Mouse (Mus musculus) adrenal gland, postnatal 14 days (tissue): ENCODE results near the gene Maneal. TPM values are rescaled to one million over a fixed set of nuclear protein-coding genes. Genes with fewer than 3 reads are reported as not detected.
A peak's percentile ranks its signal among the peaks of the same experiment; 100 is the strongest.

Experiments used
- DNase-seq: peaks from one replicate; pipeline ENCODE4 v3.0.0; 2021; ENCODE audit warnings: mixed read lengths
- long read RNA-seq, 2 experiments: library from polyadenylated mRNA; stranded (forward); transcript quantifications; one replicate each; pipeline ENCODE4 v2.0.0; 2021
- total RNA-seq: library from RNA; stranded (reverse); gene quantifications from 2 replicates; pipeline ENCODE4 v1.2.3, GENCODE M21; 2021

Gene Maneal
- total RNA-seq = 3.6 and 4.1 TPM in 2 replicates
- long read RNA-seq, experiment 1, transcript Maneal-201 (4 exons, 2,727 nt) = major isoform, 6 of 7 reads
- long read RNA-seq, experiment 1, partial matches to known transcripts = 0 of 7 reads
- long read RNA-seq, experiment 1, other reads (novel, unspliced or antisense) = 1 of 7 reads
- long read RNA-seq, experiment 2, partial matches to known transcripts = 0 of 3 reads
- long read RNA-seq, experiment 2, other reads (novel, unspliced or antisense) = 0 of 3 reads

- peak; percentile 17 for DNase-seq
Observed at GRCm38 (mm10) chr4:124861283-124862188, at the start of gene Maneal. TSS of gene Maneal (minus strand) at chr4:124862171.

- DNase-seq = peak; percentile 53
Observed at GRCm38 (mm10) chr4:124905971-124906822, 44.2 kb upstream of the Maneal start.

GRCm38 (mm10) chr4:124905417-124905816, 43.4 kb upstream of the Maneal start:
- no peak for DNase-seq

GRCm38 (mm10) chr4:124899906-124900305, 37.9 kb upstream of the Maneal start:
- no peak for DNase-seq

- no peak for DNase-seq
Observed at GRCm38 (mm10) chr4:124898428-124898827, 36.5 kb upstream of the Maneal start.

- DNase-seq = peak; percentile 42
Observed at GRCm38 (mm10) chr4:124894508-124895428, 32.8 kb upstream of the Maneal start.

- DNase-seq = no peak
Observed at GRCm38 (mm10) chr4:124893769-124894168, 31.8 kb upstream of the Maneal start.

GRCm38 (mm10) chr4:124890831-124891230, 28.9 kb upstream of the Maneal start:
- DNase-seq = no peak

- no peak for DNase-seq
Observed at GRCm38 (mm10) chr4:124889935-124890334, 28.0 kb upstream of the Maneal start.

GRCm38 (mm10) chr4:124888702-124889101, 26.7 kb upstream of the Maneal start:
- no peak for DNase-seq

GRCm38 (mm10) chr4:124882151-124882729, 20.3 kb upstream of the Maneal start:
- DNase-seq = peak; percentile 82

GRCm38 (mm10) chr4:124881341-124881908, 19.5 kb upstream of the Maneal start:
- peak; percentile 59 for DNase-seq

GRCm38 (mm10) chr4:124880599-124880998, 18.6 kb upstream of the Maneal start, which contains the start of gene Epha10:
TSS of gene Epha10 (plus strand) at chr4:124880899.
- no peak for DNase-seq

- DNase-seq = no peak
Observed at GRCm38 (mm10) chr4:124872719-124873118, 10.7 kb upstream of the Maneal start.

GRCm38 (mm10) chr4:124860446-124860845, 1.5 kb downstream of the Maneal start:
- peak; percentile 91 for DNase-seq

- DNase-seq = peak; percentile 90
Observed at GRCm38 (mm10) chr4:124858370-124858769, 3.6 kb downstream of the Maneal start.

- DNase-seq = no peak
Observed at GRCm38 (mm10) chr4:124856294-124856693, 5.7 kb downstream of the Maneal start.

- DNase-seq = peak; percentile 93
Observed at GRCm38 (mm10) chr4:124850933-124851658, 10.9 kb downstream of the Maneal start, which contains the start of gene 1110065P20Rik. TSS of gene 1110065P20Rik (minus strand) at chr4:124851196.

GRCm38 (mm10) chr4:124850261-124850913, 11.6 kb downstream of the Maneal start, which contains the start of gene Yrdc:
TSS of gene Yrdc (plus strand) at chr4:124850679.
- peak; percentile 97 for DNase-seq
